Mouse (Mus musculus) forebrain, embryonic 15.5 days (tissue): ENCODE data around the gene Zfp207. TPM values are rescaled to one million over a fixed set of nuclear protein-coding genes. Genes with fewer than 3 reads are reported as not detected.
"Not testable (repeated sequence)": the region's sequence is repeated elsewhere in the genome, so short reads cannot be mapped to it uniquely, and the experiment has no call there.

Experiments used
- ATAC-seq: fragments of 200-750 bp; cut with Nextera tagmentation; replicated peaks from 2 replicates; pipeline ENCODE4 v1.8.0; 2017; ENCODE audit warnings: mild to moderate bottlenecking, moderate TSS enrichment, moderate library complexity
- H3K27ac ChIP-seq: fragments of 300-500 bp; sonication (generic); replicated peaks from 2 replicates; pipeline ENCODE4 v1.5.1; 2015; ENCODE audit warnings: mild to moderate bottlenecking, inconsistent platforms
- H3K27me3 ChIP-seq: fragments of 300-500 bp; sonication (generic); 2 replicates; pipeline ENCODE4 v1.6.1; 2015; ENCODE audit warnings: inconsistent platforms
- H3K36me3 ChIP-seq: fragments of 300-500 bp; sonication (generic); 2 replicates; pipeline ENCODE4 v1.6.1; 2015; ENCODE audit warnings: mild to moderate bottlenecking, inconsistent platforms
- H3K4me1 ChIP-seq: fragments of 300-500 bp; sonication (generic); 2 replicates; pipeline ENCODE4 v1.6.1; 2015; ENCODE audit warnings: inconsistent platforms
- H3K4me2 ChIP-seq: fragments of 300-500 bp; sonication (generic); replicated peaks from 2 replicates; pipeline ENCODE4 v1.6.1; 2015; ENCODE audit warnings: mild to moderate bottlenecking, inconsistent platforms
- H3K4me3 ChIP-seq: fragments of 300-500 bp; sonication (generic); 2 replicates; pipeline ENCODE4 v1.5.1; 2015; ENCODE audit warnings: mild to moderate bottlenecking, inconsistent platforms
- H3K9ac ChIP-seq: fragments of 300-500 bp; sonication (generic); replicated peaks from 2 replicates; pipeline ENCODE4 v1.6.1; 2015; ENCODE audit warnings: mild to moderate bottlenecking, inconsistent platforms
- H3K9me3 ChIP-seq: fragments of 300-500 bp; sonication (generic); 2 replicates; pipeline ENCODE4 v1.6.1; 2016; ENCODE audit warnings: inconsistent platforms
- WGBS: fragments of 180-500 bp; shearing (Covaris S2); methylation state at CpG from one replicate; pipeline ENCODE4 v1.1.7; 2015; ENCODE audit warnings: mixed read lengths; 5-methylcytosine and 5-hydroxymethylcytosine counted together
- polyA plus RNA-seq: library from polyadenylated mRNA; unstranded; fragments of >200 nt; fragmentation: Nextera tagmentation; extraction: Ambion mirVana; gene quantifications from 2 replicates; pipeline ENCODE4 v1.2.1, GENCODE M21; 2015

Zfp207 gene
- polyA plus RNA-seq, 1 experiment from 2014 or later, result 231 TPM

DNA sequence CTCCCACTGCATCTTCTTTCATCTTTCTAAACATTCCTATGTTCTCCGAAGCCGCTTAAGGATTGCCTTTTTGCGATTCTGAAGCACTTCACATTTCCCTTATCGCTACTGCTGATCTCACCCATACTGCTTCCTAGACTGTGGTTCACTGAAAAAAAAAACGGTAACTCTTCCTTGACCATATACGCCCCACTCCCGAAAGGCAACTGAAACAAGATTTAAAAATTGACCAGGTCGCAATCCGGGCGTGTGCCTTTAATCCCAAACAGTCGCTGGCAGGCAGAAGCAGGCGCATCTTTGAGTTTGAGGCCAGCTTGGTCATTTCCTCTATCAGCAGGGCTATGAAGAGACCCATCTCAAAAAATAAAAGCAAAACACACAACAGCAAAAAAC lies 457 bp upstream of the Zfp207 start:
- H3K27ac ChIP-seq, result peak overlapping the region; percentile 88
- WGBS, result 7% methylated on average over 12 of the region's 12 CpGs
- H3K4me1 ChIP-seq, result peaks cover 39% of the 10 kb centered on the region
- H3K36me3 ChIP-seq, result peaks cover 4% of the 10 kb centered on the region
- H3K27me3 ChIP-seq, result no peaks in the 10 kb centered on the region
- peak; percentile 12; the same call in 1 of the 2 replicates for ATAC-seq
- H3K9me3 ChIP-seq, result no peaks in the 10 kb centered on the region
- H3K9ac ChIP-seq, result peak overlapping the region; percentile 89
- H3K4me3 ChIP-seq, result peak overlapping the region; percentile 89
- H3K4me2 ChIP-seq, result peak overlapping the region; percentile 71

DNA sequence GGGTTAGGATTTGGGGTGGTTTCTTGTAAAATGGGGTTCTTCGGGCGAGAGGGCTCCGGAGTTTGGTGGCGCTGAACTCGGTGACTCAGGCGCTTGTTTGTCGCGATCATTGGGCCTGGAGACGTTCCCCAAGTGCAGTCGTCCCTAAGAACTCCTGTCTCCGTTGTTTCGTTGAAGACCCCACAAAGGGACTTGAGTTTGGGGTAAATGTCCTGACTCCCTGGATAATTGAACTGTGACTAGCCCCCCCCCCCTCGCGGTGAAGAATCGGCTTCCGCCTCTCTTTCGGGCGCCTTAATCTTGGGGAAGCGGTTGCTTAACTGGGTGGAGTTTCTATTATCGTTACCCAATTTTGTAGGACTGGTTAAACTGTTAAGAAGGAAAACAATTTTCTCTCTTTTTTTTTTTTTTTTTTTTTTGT lies 557 bp downstream of the Zfp207 start:
- Histone ChIP-seq H3K4me1 (peaks cover 42% of the 10 kb centered on the region), H3K9ac (peak overlapping the region; percentile 89), H3K4me3 (peak overlapping the region; percentile 89), H3K36me3 (peaks cover 14% of the 10 kb centered on the region), H3K27me3 (no peaks in the 10 kb centered on the region), H3K27ac (peak overlapping the region; percentile 88), H3K4me2 (no peak overlapping the region), H3K9me3 (no peaks in the 10 kb centered on the region)
- under 1% methylated on average over 20 of the region's 20 CpGs for WGBS
- no peak for ATAC-seq

DNA sequence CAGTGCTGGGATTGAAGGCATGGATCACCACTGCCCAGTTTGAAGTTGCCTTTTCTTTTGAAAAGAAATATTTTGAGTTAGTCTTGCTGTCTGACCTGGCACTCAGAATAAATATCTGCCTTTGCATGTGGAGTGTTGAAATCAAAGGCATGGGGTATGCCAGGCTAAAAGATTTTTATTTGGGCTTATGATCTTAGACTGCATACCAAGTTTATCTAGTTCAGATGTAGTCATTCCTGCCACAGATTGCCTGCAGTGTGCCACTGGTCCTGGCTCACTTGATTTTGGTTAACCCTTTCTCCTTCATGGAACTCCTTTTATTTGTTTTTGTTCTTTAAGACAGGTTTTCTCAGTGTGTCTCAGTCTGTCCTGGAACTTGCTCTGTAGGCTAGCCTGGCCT lies 1.4 kb downstream of the Zfp207 start:
- H3K4me1 ChIP-seq, result peaks cover 42% of the 10 kb centered on the region
- ATAC-seq, result no peak
- 0 out of 2 replicates have a peak overlapping the region, but pooled peaks have one; percentile 3 for H3K27ac ChIP-seq
- peak overlapping the region; percentile 89 for H3K4me3 ChIP-seq
- H3K9ac ChIP-seq, result peak overlapping the region; percentile 89
- H3K27me3 ChIP-seq, result no peaks in the 10 kb centered on the region
- peaks cover 21% of the 10 kb centered on the region for H3K36me3 ChIP-seq
- H3K4me2 ChIP-seq, result peak overlapping the region; percentile 73
- no peaks in the 10 kb centered on the region for H3K9me3 ChIP-seq

DNA sequence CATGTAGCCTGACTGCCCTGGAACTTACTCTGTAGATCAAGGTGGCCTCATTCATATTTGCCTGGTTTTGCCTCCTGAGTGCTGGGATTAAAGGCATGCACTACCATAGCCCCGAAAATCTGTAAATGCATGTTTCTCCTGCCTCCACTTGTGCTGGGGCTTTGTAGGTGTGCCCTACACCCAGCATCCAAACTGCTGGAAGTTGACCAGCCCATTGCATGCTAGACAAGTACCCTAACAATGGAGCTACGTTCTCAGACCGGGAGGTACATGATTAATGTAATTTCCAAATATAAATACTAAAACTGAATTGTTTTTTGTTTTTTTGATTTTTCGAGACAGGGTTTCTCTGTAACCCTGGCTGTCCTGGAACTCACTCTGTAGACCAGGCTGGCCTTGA lies 2.0 kb downstream of the Zfp207 start:
- Histone ChIP-seq H3K4me1 (peaks cover 42% of the 10 kb centered on the region), H3K27ac (no peak overlapping the region), H3K4me3 (peak overlapping the region; percentile 89), H3K36me3 (peaks cover 26% of the 10 kb centered on the region), H3K27me3 (no peaks in the 10 kb centered on the region), H3K9me3 (no peaks in the 10 kb centered on the region), H3K4me2 (peak overlapping the region; percentile 73), H3K9ac (peak overlapping the region; percentile 89)
- no peak for ATAC-seq
- WGBS, result 38% methylated on average over 4 of the region's 4 CpGs

DNA sequence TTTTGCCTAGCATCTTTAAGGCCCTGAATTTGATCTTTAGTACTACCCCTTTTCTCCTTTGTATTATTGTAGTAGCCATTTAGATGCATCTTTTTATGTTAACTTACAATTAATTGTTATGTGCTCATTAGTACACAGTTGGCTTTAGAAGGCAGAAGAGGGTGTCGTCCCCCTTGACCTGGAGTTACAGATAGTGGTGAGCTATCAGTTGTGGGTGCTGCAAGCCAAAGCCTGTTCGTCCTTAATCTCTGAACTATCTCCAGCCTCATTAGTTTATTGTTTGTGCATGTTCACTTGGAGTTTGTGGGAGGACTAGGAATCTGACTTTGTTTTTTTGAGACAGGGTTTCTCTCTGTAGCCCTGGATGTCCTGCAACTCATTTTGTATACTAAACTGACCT lies 3.7 kb downstream of the Zfp207 start:
- H3K36me3 ChIP-seq, result peaks cover 37% of the 10 kb centered on the region
- peaks cover 42% of the 10 kb centered on the region for H3K4me1 ChIP-seq
- H3K4me3 ChIP-seq, result peak overlapping the region; percentile 89
- H3K4me2 ChIP-seq, result peak overlapping the region; percentile 73
- H3K27ac ChIP-seq, result no peak overlapping the region
- H3K9me3 ChIP-seq, result no peaks in the 10 kb centered on the region
- WGBS, result 73% methylated on average over 2 of the region's 2 CpGs
- no peak for ATAC-seq
- H3K9ac ChIP-seq, result no peak overlapping the region
- no peaks in the 10 kb centered on the region for H3K27me3 ChIP-seq

DNA sequence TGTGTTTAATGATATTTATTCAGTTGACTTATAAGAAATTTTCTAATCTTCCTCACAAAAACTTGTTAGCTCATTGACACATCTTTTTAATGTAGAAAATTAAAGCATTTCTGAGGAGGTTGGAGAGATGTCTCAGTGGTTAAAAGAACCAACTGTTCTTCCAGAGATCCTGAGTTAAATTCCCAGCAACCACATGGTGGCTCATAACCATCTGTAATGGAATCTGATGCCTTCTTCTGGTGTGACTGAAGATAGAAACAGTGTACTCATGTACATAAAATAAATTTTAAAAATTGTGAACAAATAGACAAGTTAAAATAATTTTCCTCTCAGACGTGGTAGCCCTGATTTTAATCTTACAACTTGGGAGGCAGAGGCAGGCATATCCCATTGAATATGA lies 6.8 kb downstream of the Zfp207 start:
- H3K27ac ChIP-seq, result no peak overlapping the region

DNA sequence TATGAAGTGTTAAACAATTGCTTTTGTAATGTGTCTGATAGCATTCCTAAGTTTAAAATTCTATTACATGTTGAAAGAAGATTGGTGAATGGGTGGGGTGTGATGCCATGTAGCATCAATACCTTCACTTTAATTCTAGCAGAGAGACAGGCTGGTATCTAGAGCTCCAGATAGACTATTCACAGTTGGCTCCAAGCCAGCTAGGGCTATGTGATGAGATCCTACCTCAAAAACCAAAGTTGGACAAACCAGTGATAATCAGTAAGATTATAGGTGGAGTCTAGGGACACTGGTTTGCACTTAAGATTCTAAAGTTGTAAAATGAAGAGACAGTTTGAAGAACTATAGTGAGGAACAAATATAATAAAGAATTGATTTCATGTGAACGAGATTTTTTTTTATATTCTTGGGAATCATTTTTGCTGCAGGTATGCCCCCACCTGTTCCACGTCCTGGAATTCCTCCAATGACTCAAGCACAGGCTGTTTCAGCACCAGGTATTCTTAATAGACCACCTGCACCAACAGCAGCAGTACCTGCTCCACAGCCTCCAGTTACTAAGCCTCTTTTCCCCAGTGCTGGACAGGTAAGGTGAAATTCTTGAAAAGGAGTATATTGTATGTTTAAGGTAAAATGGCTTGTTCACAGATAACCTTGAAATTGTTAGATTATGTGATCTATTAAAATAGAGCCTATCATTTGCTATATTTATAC lies 8.5 kb downstream of the Zfp207 start:
- Histone ChIP-seq H3K27ac (no peak overlapping the region), H3K4me2 (no peak overlapping the region), H3K9ac (no peak overlapping the region), H3K4me3 (no peak overlapping the region), H3K9me3 (no peaks in the 10 kb centered on the region), H3K27me3 (no peaks in the 10 kb centered on the region), H3K4me1 (peaks cover 14% of the 10 kb centered on the region), H3K36me3 (peaks cover 72% of the 10 kb centered on the region)
- 90% methylated on average over 2 of the region's 2 CpGs for WGBS
- no peak for ATAC-seq

More for the DNA sequence above, 6.8 kb downstream of the Zfp207 start:
- H3K36me3 ChIP-seq, result peaks cover 55% of the 10 kb centered on the region
- H3K4me1 ChIP-seq, result peaks cover 28% of the 10 kb centered on the region
- no peaks in the 10 kb centered on the region for H3K9me3 ChIP-seq
- ATAC-seq, result no peak
- WGBS, result 88% methylated on average over 1 of the region's 1 CpGs
- H3K4me2 ChIP-seq, result no peak overlapping the region
- no peak overlapping the region for H3K9ac ChIP-seq
- no peaks in the 10 kb centered on the region for H3K27me3 ChIP-seq
- H3K4me3 ChIP-seq, result no peak overlapping the region

DNA sequence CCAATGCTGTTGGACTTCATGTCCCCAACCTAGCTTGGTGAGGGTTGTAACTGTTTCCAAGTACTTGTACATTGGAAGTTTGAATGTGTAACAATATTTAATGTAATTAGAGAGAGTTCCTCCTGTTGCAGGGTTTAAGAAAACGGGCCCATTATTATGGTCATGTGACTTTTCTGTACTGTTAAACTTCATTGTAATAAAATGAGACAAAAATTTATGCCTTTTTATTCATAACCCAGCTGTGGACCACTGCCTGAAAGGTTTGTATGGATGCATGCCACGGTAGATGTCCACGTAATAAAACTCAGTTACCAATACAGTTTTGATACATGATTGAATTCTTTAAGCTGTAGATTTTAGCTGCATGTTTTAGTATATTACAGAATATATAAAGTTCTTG lies 12.9 kb downstream of the Zfp207 start:
- no peak overlapping the region for H3K4me3 ChIP-seq
- WGBS, result 92% methylated on average over 3 of the region's 3 CpGs
- H3K36me3 ChIP-seq, result peaks cover 74% of the 10 kb centered on the region
- no peak overlapping the region for H3K4me2 ChIP-seq
- H3K9me3 ChIP-seq, result no peaks in the 10 kb centered on the region
- H3K27ac ChIP-seq, result no peak overlapping the region
- no peak for ATAC-seq
- H3K4me1 ChIP-seq, result 0 out of 2 replicates have a peak, but pooled peaks cover 4% of the 10 kb centered on the region
- H3K9ac ChIP-seq, result no peak overlapping the region
- no peaks in the 10 kb centered on the region for H3K27me3 ChIP-seq

DNA sequence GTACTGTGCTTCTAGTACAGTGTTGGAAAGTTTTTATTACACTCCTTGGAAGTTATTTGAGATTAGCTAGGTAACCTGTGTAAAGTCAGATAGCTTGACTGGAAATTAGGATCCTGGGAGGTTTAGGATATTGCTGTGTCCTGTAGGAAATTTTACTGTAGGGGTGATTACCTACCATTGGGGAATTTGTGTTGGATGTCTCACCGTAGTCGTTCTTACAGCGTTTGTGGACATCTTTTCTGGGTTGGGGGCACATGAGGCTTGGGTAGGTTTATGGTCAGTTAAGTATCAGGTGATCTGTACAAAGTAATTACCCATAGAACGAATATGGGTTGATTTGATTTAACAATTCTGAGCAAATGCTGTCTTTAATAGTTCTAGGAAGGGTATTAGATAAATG lies 13.5 kb downstream of the Zfp207 start:
- H3K36me3 ChIP-seq, result peaks cover 73% of the 10 kb centered on the region

DNA sequence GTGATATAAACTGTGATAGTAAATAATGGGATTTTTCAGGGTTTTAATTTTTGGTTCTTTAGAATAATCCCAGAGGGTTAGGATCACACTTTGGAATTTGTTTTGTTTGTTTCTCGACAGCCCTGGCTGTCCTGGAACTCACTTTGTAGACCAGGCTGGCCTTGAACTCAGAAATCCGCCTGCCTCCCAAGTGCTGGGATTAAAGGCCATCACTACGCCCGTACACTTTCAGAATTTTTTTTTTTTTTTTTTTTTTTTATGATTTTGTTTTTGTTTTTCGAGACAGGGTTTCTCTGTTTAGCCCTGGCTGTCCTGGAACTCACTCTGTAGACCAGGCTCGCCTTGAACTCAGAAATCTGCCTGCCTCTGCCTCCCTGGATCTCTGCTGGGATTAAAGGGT lies 24.8 kb downstream of the Zfp207 start:
- peaks cover 61% of the 10 kb centered on the region for H3K36me3 ChIP-seq
- 93% methylated on average over 6 of the region's 6 CpGs for WGBS
- not testable (repeated sequence) for H3K9me3 ChIP-seq, H3K4me3 ChIP-seq, H3K4me2 ChIP-seq, H3K4me1 ChIP-seq, H3K27me3 ChIP-seq, H3K27ac ChIP-seq, ATAC-seq, H3K9ac ChIP-seq

More for the DNA sequence above, 13.5 kb downstream of the Zfp207 start:
- Histone ChIP-seq H3K4me3 (no peak overlapping the region), H3K27ac (no peak overlapping the region), H3K27me3 (no peaks in the 10 kb centered on the region), H3K9me3 (no peaks in the 10 kb centered on the region), H3K4me2 (no peak overlapping the region), H3K9ac (no peak overlapping the region), H3K4me1 (0 out of 2 replicates have a peak, but pooled peaks cover 4% of the 10 kb centered on the region)
- WGBS, result 88% methylated on average over 4 of the region's 4 CpGs
- no peak for ATAC-seq

DNA sequence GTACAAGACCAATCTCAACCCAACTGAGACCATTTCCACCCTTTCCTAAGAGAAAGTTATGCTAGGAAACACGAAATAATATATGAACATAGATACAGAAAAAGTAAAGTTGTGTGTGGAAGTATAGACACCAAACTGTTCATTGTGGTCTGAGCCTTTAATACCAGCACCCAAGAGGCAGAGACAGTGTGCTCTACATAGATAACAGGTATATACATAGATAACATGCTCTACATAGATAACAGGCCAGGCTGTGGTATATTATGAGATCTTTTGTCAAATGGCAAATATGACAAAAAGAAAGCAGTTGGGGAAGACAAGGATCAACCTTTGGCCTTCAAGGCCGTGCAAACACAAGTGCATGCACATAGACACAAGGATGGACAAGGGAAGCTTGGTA lies 27.3 kb downstream of the Zfp207 start:
- Histone ChIP-seq H3K4me2 (no peak overlapping the region), H3K36me3 (peaks cover 51% of the 10 kb centered on the region), H3K27me3 (no peaks in the 10 kb centered on the region), H3K27ac (no peak overlapping the region), H3K9ac (no peak overlapping the region), H3K4me1 (no peaks in the 10 kb centered on the region), H3K4me3 (no peak overlapping the region), H3K9me3 (no peaks in the 10 kb centered on the region)
- 94% methylated on average over 2 of the region's 2 CpGs for WGBS
- ATAC-seq, result no peak

DNA sequence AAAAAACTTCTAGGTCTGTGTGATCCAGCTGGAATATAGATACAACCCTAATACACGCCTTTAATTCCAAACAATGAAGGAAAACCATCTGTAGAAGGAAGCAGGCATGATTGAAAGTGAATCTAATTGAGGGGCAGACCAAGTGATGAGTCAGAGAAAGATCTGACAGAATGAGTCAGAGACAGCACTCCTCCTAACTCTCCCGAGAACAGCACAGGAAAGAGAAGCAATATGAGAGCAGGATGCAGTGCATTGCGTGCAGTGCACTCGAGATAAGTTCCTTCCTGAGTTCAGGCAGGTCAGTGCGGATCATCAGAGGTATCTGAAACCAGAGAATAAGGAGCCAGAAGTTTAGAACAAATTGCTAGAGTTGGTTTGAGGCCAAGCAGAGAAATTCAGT lies 34.0 kb downstream of the Zfp207 start:
- H3K9me3 ChIP-seq, result no peaks in the 10 kb centered on the region
- H3K27me3 ChIP-seq, result no peaks in the 10 kb centered on the region
- no peak for ATAC-seq
- WGBS, result 93% methylated on average over 5 of the region's 5 CpGs
- no peak overlapping the region for H3K4me3 ChIP-seq
- H3K27ac ChIP-seq, result no peak overlapping the region
- H3K36me3 ChIP-seq, result peaks cover 22% of the 10 kb centered on the region
- H3K4me2 ChIP-seq, result no peak overlapping the region
- H3K9ac ChIP-seq, result no peak overlapping the region
- no peaks in the 10 kb centered on the region for H3K4me1 ChIP-seq

DNA sequence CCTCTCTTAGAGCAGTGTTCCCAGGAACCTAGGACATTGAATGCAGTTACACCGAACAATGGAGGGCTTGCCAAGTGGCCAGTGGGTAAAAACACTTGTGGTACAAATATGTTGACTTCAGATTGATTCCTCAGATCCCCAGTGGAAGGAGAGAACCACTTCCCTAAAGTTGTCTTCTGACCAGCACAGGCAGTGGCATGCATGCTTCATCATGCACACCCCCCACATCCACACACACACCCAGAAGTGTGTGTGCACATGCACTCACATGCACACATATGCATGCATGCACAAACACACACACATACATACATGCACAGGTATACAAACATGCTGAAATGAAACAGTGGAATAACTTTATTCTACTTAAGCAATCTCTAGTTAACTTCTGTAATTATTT lies 36.7 kb downstream of the Zfp207 start:
- WGBS, result 88% methylated on average over 1 of the region's 1 CpGs
- H3K4me2 ChIP-seq, result no peak overlapping the region
- H3K36me3 ChIP-seq, result peaks cover 16% of the 10 kb centered on the region
- no peak overlapping the region for H3K4me3 ChIP-seq
- no peak overlapping the region for H3K9ac ChIP-seq
- no peaks in the 10 kb centered on the region for H3K4me1 ChIP-seq
- no peak for ATAC-seq
- no peaks in the 10 kb centered on the region for H3K9me3 ChIP-seq
- H3K27ac ChIP-seq, result no peak overlapping the region
- H3K27me3 ChIP-seq, result no peaks in the 10 kb centered on the region
